Mouse (Mus musculus) liver, adult 2 months (tissue): ENCODE data around the gene Sel1l.

Experiments used
- CTCF ChIP-seq: fragments of 200-500 bp; IDR thresholded peaks from 2 replicates; pipeline ENCODE4 v1.5.1; 2011; ENCODE audit warnings: low read depth, low read length, control low read depth
- POLR2A ChIP-seq: fragments of 200-500 bp; IDR thresholded peaks from 2 replicates; pipeline ENCODE4 v1.6.1; 2011; ENCODE audit warnings: low read length, control low read depth; ENCODE audit not compliant: insufficient read depth; ENCODE audit errors: extremely low read depth

- TF ChIP-seq CTCF = no peak
- no peak for TF ChIP-seq POLR2A
Observed at GRCm38 (mm10) chr12:91786355-91786754, 62.6 kb downstream of the Sel1l start.
